Mouse (Mus musculus) 3134 (cell line): ENCODE results near the gene Heg1.

Source experiments
- DNase-seq: peaks from one replicate; pipeline ENCODE4 v3.0.0-alpha.2; 2011; ENCODE audit warnings: low spot score; ENCODE audit not compliant: insufficient read length; ENCODE audit errors: extremely low read depth

Heg1 gene

DNA sequence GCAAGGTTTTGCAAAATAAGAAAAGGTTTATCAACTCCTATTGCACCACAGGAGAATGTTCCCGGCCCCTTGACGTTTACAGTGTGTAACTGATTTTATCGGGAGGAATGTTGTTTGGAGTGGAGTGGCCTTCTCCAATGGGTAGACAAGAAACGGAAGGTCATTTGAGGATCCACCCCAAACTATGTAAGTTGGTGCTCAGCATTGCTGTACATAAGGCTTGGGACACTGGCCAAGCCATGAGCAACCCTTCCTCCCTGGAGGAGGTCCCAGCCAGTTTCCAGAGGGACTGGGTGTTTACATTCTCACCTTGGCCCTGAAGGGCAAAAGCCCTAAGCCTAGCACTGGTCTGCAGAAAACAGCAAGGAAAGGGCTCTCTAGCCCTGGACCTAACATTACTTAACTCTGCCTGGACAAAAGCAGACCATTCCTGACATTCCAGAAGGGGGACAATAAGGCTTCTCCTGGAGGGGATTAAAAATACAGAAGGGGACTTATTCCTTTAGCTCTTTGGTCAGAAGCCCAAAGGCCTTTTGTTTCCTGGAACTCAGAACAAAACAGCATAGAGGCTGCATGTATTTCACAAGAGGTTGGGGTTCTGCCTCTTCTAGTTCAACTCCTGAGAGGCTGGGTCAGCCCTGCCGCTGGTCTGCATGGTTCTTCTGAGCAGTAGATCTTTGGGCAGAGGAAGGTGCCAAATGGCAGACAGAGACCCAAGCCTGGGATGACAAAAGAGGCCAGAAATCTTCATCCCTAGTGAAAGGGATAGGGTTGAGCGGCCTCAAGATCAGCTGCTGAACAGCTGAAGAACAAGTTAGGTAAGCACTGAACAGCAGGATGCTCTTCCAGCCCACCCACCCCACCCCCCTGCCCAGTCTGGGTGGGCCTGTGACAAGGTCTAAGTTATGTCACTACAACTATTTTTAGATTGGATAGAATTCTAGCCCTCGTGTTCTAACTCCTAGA lies 7.5 kb upstream of the Heg1 start:
- DNase-seq = peak; percentile 71

- no peak for DNase-seq
Measured at GRCm38 (mm10) chr16:33677313-33677690, 6.9 kb upstream of the Heg1 start.

- DNase-seq = no peak
Measured at GRCm38 (mm10) chr16:33677901-33678300, 6.3 kb upstream of the Heg1 start.

DNA sequence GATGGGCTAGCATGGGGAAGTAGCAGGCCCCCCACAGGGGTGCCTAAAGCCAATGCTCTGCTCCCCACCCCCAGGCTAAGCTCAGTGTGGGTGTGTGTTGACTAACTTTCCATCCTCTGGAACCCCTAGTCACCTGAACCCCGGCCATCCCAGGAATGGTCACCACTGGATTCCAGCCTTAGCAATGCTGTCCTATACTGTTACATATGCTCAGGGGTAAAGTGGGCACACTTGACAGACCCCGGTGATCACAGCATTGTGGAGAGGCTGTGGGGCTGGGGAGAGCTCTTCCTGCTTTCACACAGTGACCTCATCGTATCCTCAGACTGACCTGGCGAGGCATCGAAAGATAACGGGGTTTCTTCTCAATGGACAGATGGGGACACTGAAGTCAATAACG lies 3.9 kb upstream of the Heg1 start:
- no peak for DNase-seq

DNA sequence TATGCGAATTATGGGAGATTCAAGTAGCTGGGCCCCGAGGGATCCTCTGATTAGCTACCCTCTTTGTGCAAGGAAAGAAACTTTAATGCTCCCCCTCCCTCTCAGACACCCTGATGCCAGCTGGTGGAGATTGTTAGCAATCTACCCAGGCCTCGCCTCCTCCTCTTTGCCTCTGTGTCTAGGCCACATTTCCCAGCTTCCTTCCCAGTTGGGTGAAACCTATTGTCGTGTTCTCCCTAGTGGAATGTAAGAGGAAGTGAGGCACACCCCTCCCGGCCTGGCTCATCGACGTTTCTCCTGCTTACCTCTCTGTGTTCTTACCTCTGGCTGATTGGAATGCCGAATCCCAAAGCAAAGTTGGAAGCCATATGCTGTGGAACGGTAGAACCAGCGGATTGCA lies 3.4 kb upstream of the Heg1 start:
- no peak for DNase-seq

DNA sequence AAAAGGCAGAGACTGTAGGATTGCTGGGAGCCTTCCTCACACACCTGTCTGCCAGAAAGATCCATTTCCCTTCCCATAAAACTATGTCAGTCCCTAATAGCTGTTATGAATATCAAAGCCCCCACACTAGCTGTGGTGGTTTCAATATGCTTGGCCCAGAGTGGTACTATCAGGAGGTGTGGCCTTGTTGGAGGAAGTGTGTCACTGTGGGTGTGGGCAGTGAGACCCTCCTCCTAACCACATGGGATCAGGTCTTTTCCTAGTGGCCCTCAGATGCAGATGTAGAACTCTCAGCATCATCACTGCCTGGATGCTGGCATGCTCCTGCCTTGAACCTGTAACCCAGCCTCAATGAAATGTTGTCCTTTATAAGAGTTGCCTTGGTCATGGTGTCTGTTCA lies 2.5 kb upstream of the Heg1 start:
- DNase-seq = no peak

GRCm38 (mm10) chr16:33682651-33683050 lies 1.5 kb upstream of the Heg1 start:
- DNase-seq = no peak

DNA sequence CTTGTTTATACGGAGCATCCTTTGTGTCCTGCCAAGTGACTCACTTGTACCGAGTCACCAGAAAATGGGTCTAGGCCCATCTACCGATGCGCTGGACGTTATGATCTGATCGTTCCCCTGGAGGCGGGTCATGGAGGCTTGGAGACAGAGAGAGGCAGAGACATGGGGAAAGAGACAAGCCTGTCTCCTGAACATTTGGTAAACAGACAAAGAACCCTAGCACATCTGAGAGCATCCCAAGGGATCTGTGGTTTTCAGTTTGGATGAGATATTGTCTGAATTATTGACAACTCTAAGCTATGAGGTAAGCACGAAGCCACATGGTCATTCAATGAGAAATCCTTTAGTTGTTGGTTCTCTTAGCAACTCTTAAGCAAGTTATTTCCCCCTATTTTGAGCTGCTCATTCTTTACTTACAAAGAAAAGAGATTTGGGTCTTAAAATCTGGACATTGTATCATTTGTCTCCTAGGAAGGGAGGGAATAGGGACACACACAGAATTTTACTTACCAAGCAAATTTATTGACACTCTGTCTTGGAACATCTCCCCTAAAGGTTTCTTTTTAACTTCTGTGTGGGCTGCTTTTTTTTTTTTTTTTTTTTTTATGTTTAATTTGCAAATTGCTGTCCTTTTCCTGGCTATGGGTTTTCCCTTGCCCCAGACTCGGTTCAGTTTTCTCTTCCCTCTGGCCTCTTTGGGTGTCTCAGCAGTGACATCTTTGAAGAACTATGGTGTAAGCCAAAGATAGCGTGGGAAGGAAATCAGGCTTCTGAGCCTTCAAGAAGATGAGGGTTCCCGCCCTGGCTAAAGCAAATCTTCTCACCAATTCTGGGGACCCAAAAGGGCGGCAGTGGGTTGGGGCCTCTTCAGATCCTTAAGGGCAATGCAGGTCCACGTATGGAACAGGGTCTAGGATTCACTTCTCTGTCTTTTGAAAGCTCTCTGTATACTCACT lies 686 bp upstream of the Heg1 start:
- DNase-seq = no peak

GRCm38 (mm10) chr16:33684703-33685701 lies 832 bp downstream of the Heg1 start:
- peak; percentile 69 for DNase-seq

DNA sequence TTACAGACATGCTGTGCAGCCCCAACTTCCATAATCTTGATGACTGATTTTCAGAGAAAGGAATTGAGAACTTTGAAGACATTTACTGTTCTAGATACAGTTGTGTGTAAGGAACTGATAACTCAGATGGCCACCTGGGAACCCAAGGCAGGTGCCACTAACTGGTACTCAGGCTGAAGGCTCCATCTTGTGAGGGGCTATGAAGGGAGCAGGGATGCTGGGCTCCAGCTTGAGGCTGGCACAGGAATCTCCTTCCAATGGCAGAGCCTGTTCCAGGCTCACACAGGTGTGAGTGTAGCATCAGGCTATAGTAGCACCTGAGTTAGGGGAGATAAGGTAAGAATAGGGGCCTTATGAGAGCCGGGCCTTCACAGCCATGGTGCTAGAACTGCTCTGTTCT lies 1.9 kb downstream of the Heg1 start:
- DNase-seq = no peak

- no peak for DNase-seq
Measured at GRCm38 (mm10) chr16:33687724-33688123, 3.6 kb downstream of the Heg1 start.

DNA sequence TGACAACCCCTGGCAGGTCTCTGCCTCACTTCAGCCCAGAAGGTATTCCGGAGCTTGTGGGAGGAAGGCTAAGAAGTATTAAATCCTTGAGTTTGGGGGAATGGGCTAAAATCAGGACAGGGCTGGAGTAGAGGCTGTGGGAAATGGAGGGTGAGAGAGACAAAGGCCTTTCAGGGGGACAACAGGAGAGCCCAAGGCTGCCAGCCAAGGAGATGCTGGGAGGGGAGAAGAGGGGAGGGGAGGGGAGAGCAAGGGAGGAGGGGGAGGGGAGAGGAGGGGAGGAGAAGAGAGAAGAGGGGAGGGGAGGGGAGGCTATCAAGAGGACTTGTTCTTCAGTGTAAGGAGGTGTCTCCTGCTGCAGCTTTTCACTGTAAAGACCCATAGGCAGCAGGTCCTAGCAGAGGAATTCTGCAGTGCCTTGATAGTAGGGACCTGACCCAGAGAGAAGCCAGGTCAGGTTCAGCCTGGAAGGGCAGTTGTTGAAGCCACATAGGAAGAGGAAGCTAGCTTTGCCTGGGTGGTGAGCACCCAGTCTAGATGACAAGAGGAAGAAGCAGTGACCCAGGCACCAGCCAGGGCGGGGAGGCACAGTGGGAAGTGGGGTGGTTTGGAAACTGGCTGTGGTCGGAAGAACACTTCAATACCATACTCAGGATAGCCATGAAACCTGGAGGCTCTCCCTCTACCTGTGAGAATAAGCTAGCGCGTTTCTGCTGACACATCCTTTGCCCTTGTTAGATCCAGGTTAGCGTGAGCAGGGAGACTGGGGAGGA lies 7.0 kb downstream of the Heg1 start:
- no peak for DNase-seq

- DNase-seq = no peak
Measured at GRCm38 (mm10) chr16:33693553-33693952, 9.4 kb downstream of the Heg1 start.

DNA sequence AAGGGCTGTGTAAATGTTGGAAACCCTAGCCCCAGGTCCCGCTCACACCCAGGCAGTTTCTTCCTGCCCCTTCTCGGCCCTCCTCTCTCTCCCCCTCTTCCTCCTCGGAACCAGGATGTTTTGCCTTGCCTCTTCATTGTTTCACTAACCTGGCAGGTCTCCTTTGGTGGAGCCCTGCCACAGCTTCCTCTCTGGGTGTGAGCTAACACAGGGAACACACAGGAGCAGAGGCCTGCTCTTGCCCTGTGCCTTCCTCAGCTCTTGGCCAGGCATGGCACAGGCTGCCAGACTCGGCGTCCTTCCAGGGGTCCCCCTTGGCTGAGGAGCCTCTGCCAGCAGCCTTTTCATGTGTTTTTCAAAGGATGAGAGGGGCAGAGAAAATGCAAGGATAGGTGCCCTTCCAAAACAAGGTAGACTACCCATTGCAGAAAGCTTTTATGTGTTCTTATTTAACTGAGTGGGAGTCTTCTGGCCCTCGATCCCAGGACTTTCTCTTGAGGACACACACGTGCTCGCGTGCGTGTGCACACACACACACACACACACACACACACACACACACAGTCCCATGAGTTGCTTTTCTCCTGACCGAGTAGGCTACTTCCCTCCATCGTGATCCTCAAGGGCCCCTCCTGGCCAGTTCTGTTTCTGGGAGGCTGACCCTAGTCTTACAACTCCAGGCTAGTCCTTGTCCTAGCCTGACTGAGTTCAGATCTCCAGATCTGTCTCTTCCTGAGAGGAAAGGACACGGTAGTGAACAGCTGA lies 12.8 kb downstream of the Heg1 start:
- DNase-seq = no peak

- no peak for DNase-seq
Measured at GRCm38 (mm10) chr16:33697576-33698276, 13.6 kb downstream of the Heg1 start.

- DNase-seq = no peak
Measured at GRCm38 (mm10) chr16:33698277-33698790, 14.2 kb downstream of the Heg1 start.

DNA sequence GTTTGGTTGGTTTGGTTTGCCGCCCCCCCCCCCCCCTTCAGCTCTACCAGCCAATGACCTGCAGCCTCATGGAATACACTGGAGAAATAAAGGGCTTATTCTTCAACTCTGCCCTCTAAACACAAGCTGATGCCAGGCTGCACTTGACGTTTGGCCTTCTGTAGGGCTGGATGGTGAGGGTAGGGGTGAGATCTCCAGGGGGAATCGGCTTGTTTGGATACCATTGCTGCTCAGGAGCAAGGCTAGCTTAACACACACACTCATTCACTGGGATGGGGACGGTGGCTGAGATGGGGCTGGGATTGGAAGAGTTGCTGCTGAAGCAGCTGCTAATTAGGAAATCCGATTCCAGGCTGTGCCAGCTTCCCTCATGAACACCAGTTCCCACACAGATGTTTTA lies 16.4 kb downstream of the Heg1 start:
- DNase-seq = no peak

DNA sequence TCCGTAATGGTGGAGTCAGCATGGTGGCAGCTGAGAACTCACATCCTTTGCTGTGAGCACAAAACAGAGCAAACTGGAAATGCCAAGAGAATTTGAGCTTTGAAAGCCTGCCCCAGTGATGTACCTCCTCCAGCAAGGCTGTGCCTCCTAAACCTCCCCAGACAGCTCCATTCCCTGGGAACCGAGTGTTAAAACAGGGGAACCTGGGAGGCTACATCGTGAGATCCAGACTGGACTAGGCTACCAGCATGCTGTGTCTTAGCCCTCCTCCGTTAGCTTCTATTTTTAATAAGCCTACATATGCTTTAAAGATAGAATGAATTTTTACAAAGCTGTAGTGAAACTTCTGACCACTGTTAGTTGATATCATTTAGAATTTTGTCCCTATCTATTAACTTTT lies 17.7 kb downstream of the Heg1 start:
- no peak for DNase-seq
